Mouse (Mus musculus) spleen, adult 2 months (tissue): ENCODE data around the gene Spata13. TPM values are rescaled to one million over a fixed set of nuclear protein-coding genes. Genes with fewer than 3 reads are reported as not detected.

Source experiments
- DNase-seq, 2 experiments: peaks; one replicate each; pipeline versions ENCODE4 v3.0.0 to v3.0.0-alpha.2; 2012 to 2021; ENCODE audit warnings: low spot score in 2 of 2, low read depth in 1 of 2
- H3K27ac ChIP-seq: fragments of 200-500 bp; 2 replicates; pipeline ENCODE4 v1.5.1; 2012; ENCODE audit warnings: low read length, inconsistent platforms; ENCODE audit not compliant: insufficient read depth
- H3K27me3 ChIP-seq: fragments of 200-500 bp; 2 replicates; pipeline ENCODE4 v1.6.1; 2012; ENCODE audit warnings: mild to moderate bottlenecking, moderate library complexity, low read length, inconsistent platforms; ENCODE audit not compliant: control insufficient read depth, insufficient read depth
- H3K36me3 ChIP-seq: fragments of 200-500 bp; 2 replicates; pipeline ENCODE4 v1.6.1; 2012; ENCODE audit warnings: mild to moderate bottlenecking, low read length, inconsistent platforms; ENCODE audit not compliant: control insufficient read depth, insufficient read depth
- H3K4me1 ChIP-seq: fragments of 200-500 bp; 2 replicates; pipeline ENCODE4 v1.6.1; 2011; ENCODE audit warnings: inconsistent platforms; ENCODE audit not compliant: control insufficient read depth, insufficient read depth, insufficient read length
- H3K4me3 ChIP-seq: fragments of 200-500 bp; 2 replicates; pipeline ENCODE4 v1.5.1; 2011; ENCODE audit warnings: mild to moderate bottlenecking, inconsistent platforms; ENCODE audit not compliant: insufficient read depth, insufficient read length; ENCODE audit errors: extremely low read depth
- CTCF ChIP-seq: fragments of 200-500 bp; IDR thresholded peaks from 2 replicates; pipeline ENCODE4 v1.5.1; 2011; ENCODE audit warnings: mild to moderate bottlenecking, inconsistent platforms; ENCODE audit not compliant: insufficient read depth, insufficient read length, insufficient replicate concordance; ENCODE audit errors: extremely low read depth
- POLR2A ChIP-seq: fragments of 200-500 bp; IDR thresholded peaks from 2 replicates; pipeline ENCODE4 v1.6.1; 2011; ENCODE audit warnings: low read depth, low read length, inconsistent platforms
- WGBS: fragments of 180-500 bp; shearing (Covaris S2); methylation state at CpG from one replicate; pipeline ENCODE4 v1.1.7; 2018; 5-methylcytosine and 5-hydroxymethylcytosine counted together
- polyA plus RNA-seq: library from polyadenylated mRNA; depleted of rRNA; stranded (reverse); fragments of >200 nt; gene quantifications from 2 replicates; pipeline ENCODE4 v1.2.3, GENCODE M21; 2012; rRNA removed

Spata13 gene
- polyA plus RNA-seq, 1 experiment = 23.5 TPM

- Histone ChIP-seq H3K4me1 (no peaks in the 10 kb centered on the region), H3K27ac (no peak overlapping the region), H3K36me3 (peaks cover 8% of the 10 kb centered on the region), H3K27me3 (no peaks in the 10 kb centered on the region), H3K4me3 (no peak overlapping the region)
- 56% methylated on average over 9 of the region's 9 CpGs for WGBS
- TF ChIP-seq POLR2A (no peak), CTCF (no peak)
- DNase-seq = no peak
Observed at GRCm38 (mm10) chr14:60799762-60800728, 166.2 kb downstream of the Spata13 start.

GRCm38 (mm10) chr14:60802026-60802425, 168.2 kb downstream of the Spata13 start:
- Histone ChIP-seq H3K27me3 (no peaks in the 10 kb centered on the region), H3K27ac (no peak overlapping the region), H3K36me3 (peaks cover 8% of the 10 kb centered on the region), H3K4me1 (no peaks in the 10 kb centered on the region), H3K4me3 (no peak overlapping the region)
- 94% methylated on average over 13 of the region's 13 CpGs for WGBS
- no peak for DNase-seq
- TF ChIP-seq POLR2A (no peak), CTCF (no peak)

- H3K4me3 ChIP-seq = no peak overlapping the region
- H3K4me1 ChIP-seq = peaks cover 2% of the 10 kb centered on the region; the same call in 1 of the 2 replicates
- 56% methylated on average over 9 of the region's 9 CpGs for WGBS
- no peak for DNase-seq
- H3K27ac ChIP-seq = no peak overlapping the region
- no peak for TF ChIP-seq CTCF
- no peak for TF ChIP-seq POLR2A
- no peaks in the 10 kb centered on the region for H3K27me3 ChIP-seq
- H3K36me3 ChIP-seq = peaks cover 5% of the 10 kb centered on the region
Observed at GRCm38 (mm10) chr14:60804978-60805377, 171.2 kb downstream of the Spata13 start.

GRCm38 (mm10) chr14:60805871-60806270, 172.1 kb downstream of the Spata13 start:
- 77% methylated on average over 1 of the region's 1 CpGs for WGBS

GRCm38 (mm10) chr14:60806891-60807344, 173.1 kb downstream of the Spata13 start:
- H3K4me1 ChIP-seq = peaks cover 2% of the 10 kb centered on the region; the same call in 1 of the 2 replicates
- TF ChIP-seq POLR2A (no peak), CTCF (no peak)
- no peak overlapping the region for H3K4me3 ChIP-seq
- H3K27ac ChIP-seq = no peak overlapping the region
- 85% methylated on average over 11 of the region's 11 CpGs for WGBS
- peaks cover 7% of the 10 kb centered on the region for H3K36me3 ChIP-seq
- H3K27me3 ChIP-seq = no peaks in the 10 kb centered on the region
- no peak for DNase-seq

More at GRCm38 (mm10) chr14:60805871-60806270, 172.1 kb downstream of the Spata13 start:
- no peak overlapping the region for H3K27ac ChIP-seq
- no peaks in the 10 kb centered on the region for H3K27me3 ChIP-seq
- H3K4me1 ChIP-seq = peaks cover 2% of the 10 kb centered on the region; the same call in 1 of the 2 replicates
- H3K4me3 ChIP-seq = no peak overlapping the region
- TF ChIP-seq CTCF (no peak), POLR2A (no peak)
- no peak for DNase-seq
- H3K36me3 ChIP-seq = peaks cover 5% of the 10 kb centered on the region

GRCm38 (mm10) chr14:60809881-60810280, 176.1 kb downstream of the Spata13 start:
- H3K27ac ChIP-seq = no peak overlapping the region
- H3K4me1 ChIP-seq = peaks cover 2% of the 10 kb centered on the region; the same call in 1 of the 2 replicates
- H3K36me3 ChIP-seq = peaks cover 3% of the 10 kb centered on the region; the same call in 1 of the 2 replicates
- TF ChIP-seq CTCF (no peak), POLR2A (no peak)
- H3K4me3 ChIP-seq = no peak overlapping the region
- no peaks in the 10 kb centered on the region for H3K27me3 ChIP-seq
- DNase-seq = no peak
- whole genome bisulfite sequencing = 91% methylated on average over 8 of the region's 8 CpGs

- H3K4me3 ChIP-seq = no peak overlapping the region
- TF ChIP-seq POLR2A (no peak), CTCF (no peak)
- H3K27me3 ChIP-seq = no peaks in the 10 kb centered on the region
- H3K36me3 ChIP-seq = peaks cover 4% of the 10 kb centered on the region; the same call in 1 of the 2 replicates
- H3K4me1 ChIP-seq = peaks cover 2% of the 10 kb centered on the region; the same call in 1 of the 2 replicates
- H3K27ac ChIP-seq = no peak overlapping the region
- WGBS = 93% methylated on average over 4 of the region's 4 CpGs
- no peak for DNase-seq
Observed at GRCm38 (mm10) chr14:60811547-60811946, 177.7 kb downstream of the Spata13 start.

Other genes with a start within 250 kb of the Spata13 start
- gene C1qtnf9, start 134.1 kb downstream of the Spata13 start, polyA plus RNA-seq = 0.23 and 0.31 TPM in 2 replicates
- gene Mipep, start 150.6 kb downstream of the Spata13 start, polyA plus RNA-seq = 3.2 and 5.7 TPM in 2 replicates